24 mouse cellular contexts compared by ENCODE assay signal in the genomic region with DNA sequence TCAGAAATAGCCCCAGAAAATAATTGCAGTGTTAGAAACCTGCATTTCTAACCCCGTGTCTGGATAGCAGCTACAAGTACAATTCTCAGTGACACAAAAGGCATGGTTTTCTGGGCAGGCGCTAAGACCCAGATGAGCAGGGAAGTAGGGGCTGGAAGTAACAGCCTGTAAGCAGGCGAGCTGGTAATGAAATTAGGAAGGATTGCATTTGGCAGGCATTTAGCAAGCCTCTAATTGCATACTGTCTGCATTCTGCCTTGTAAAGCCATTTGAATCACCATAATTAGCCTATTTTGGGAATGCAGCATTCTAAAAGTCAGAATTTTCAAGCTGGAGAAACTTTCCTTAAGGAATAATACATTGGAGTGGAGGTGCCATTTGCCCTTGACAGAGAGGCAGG. TPM values are rescaled to one million over a fixed set of nuclear protein-coding genes. Genes with fewer than 3 reads are reported as not detected.
DNase-seq lines count a peak whose midpoint lies in the region; ATAC-seq and TF ChIP-seq lines count a peak whose summit lies in the region.
"Had no signal": no experiment of that assay in that cellular context is flagged by ENCODE, and none has a peak within 500 bp of the region (broad histone marks: within the 10 kb centered on the region; RNA-seq: fewer than 3 reads in every experiment).

No protein-coding gene starts in this region.

- no peaks in the 10 kb centered on the region for H3K27me3 ChIP-seq in embryonic facial prominence, embryonic 13.5 days
- H3K27me3 ChIP-seq in embryonic facial prominence, embryonic 10.5 days (replicated peaks; ENCODE audit: low read depth, poor library complexity, severe bottlenecking) = no peaks in the 10 kb centered on the region
- no peaks in the 10 kb centered on the region for H3K27me3 ChIP-seq in hindbrain, postnatal 0 days (ENCODE audit: insufficient read depth, low read length)
- H3K27me3 ChIP-seq in hindbrain, embryonic 11.5 days (ENCODE audit: control insufficient read depth, insufficient read depth, low read length) = no peaks in the 10 kb centered on the region
- H3K27me3 ChIP-seq in forebrain, postnatal 0 days (ENCODE audit: insufficient read depth, low read length) = no peaks in the 10 kb centered on the region
- H3K27me3 ChIP-seq in lung, postnatal 0 days (replicated peaks; ENCODE audit: insufficient read depth, low read length) = no peaks in the 10 kb centered on the region
- H3K27me3 ChIP-seq: hindbrain, embryonic 15.5 days had no signal

- peaks cover 22% of the 10 kb centered on the region for H3K4me1 ChIP-seq in embryonic facial prominence, embryonic 13.5 days
- H3K4me1 ChIP-seq in embryonic facial prominence, embryonic 10.5 days = 0 out of 2 replicates have a peak, but pooled peaks cover 6% of the 10 kb centered on the region
- no peaks in the 10 kb centered on the region for H3K4me1 ChIP-seq in hindbrain, postnatal 0 days (ENCODE audit: insufficient read depth, low read length)
- H3K4me1 ChIP-seq in hindbrain, embryonic 11.5 days (replicated peaks; ENCODE audit: control insufficient read depth, insufficient read depth, low read length) = no peaks in the 10 kb centered on the region
- no peaks in the 10 kb centered on the region for H3K4me1 ChIP-seq in forebrain, postnatal 0 days (ENCODE audit: insufficient read depth)
- no peaks in the 10 kb centered on the region for H3K4me1 ChIP-seq in lung, postnatal 0 days (ENCODE audit: insufficient read depth, low read depth, low read length)
- H3K4me1 ChIP-seq: hindbrain, embryonic 15.5 days; midbrain, embryonic 10.5 days had no signal

- H3K36me3 ChIP-seq in embryonic facial prominence, embryonic 13.5 days = no peaks in the 10 kb centered on the region
- H3K36me3 ChIP-seq in embryonic facial prominence, embryonic 10.5 days (replicated peaks) = no peaks in the 10 kb centered on the region
- no peaks in the 10 kb centered on the region for H3K36me3 ChIP-seq in hindbrain, postnatal 0 days (ENCODE audit: insufficient read depth, low read length)
- H3K36me3 ChIP-seq in hindbrain, embryonic 11.5 days (ENCODE audit: control insufficient read depth, insufficient read depth, low read length) = no peaks in the 10 kb centered on the region
- H3K36me3 ChIP-seq in forebrain, postnatal 0 days (ENCODE audit: insufficient read depth) = no peaks in the 10 kb centered on the region
- no peaks in the 10 kb centered on the region for H3K36me3 ChIP-seq in lung, postnatal 0 days (ENCODE audit: insufficient read depth, low read length)
- H3K36me3 ChIP-seq: G1E; hindbrain, embryonic 15.5 days; midbrain, embryonic 10.5 days had no signal

- DNase-seq in embryonic facial prominence, embryonic 10.5 days (ENCODE audit: low spot score) = no peak
- peak; percentile 23 for DNase-seq in hindbrain, postnatal 0 days (ENCODE audit: low spot score)
- DNase-seq in hindbrain, embryonic 11.5 days (ENCODE audit: low spot score) = no peak
- DNase-seq in MN1 (ENCODE audit: low spot score) = peak; percentile 81
- DNase-seq in forebrain, postnatal 0 days = peak; percentile 76
- DNase-seq in embryo, embryonic 10 days (ENCODE audit: low spot score) = no peak
- no peak for DNase-seq in lung, postnatal 0 days (ENCODE audit: low spot score)
- DNase-seq: adrenal gland, adult 2 months; cerebellum, adult 11-12 months; gastrocnemius, postnatal 14 days; kidney, adult 2 months; kidney, postnatal 25 days; left cerebral cortex, postnatal 4 days; lung, adult 18-20 months; lung, postnatal 4 days; right cerebral cortex, postnatal 14 days had no signal

- 47% methylated on average over 3 of the region's 3 CpGs for WGBS in embryonic facial prominence, embryonic 13.5 days
- 57% methylated on average over 3 of the region's 3 CpGs for WGBS in embryonic facial prominence, embryonic 10.5 days
- 57% methylated on average over 3 of the region's 3 CpGs for WGBS in hindbrain, postnatal 0 days
- WGBS in hindbrain, embryonic 11.5 days = 63% methylated on average over 3 of the region's 3 CpGs
- 19% methylated on average over 3 of the region's 3 CpGs for WGBS in forebrain, postnatal 0 days
- 53% methylated on average over 3 of the region's 3 CpGs for WGBS in lung, postnatal 0 days

- TF ChIP-seq EP300 in lung, postnatal 0 days (IDR thresholded peaks at IDR 0.05) = no peak

- no peak overlapping the region for H3K4me2 ChIP-seq in embryonic facial prominence, embryonic 13.5 days
- H3K4me2 ChIP-seq in hindbrain, postnatal 0 days (ENCODE audit: low read depth, low read length) = no peak overlapping the region
- H3K4me2 ChIP-seq in hindbrain, embryonic 11.5 days (replicated peaks; ENCODE audit: low read depth, low read length) = no peak overlapping the region
- H3K4me2 ChIP-seq in forebrain, postnatal 0 days (ENCODE audit: low read depth) = no peak overlapping the region
- H3K4me2 ChIP-seq in lung, postnatal 0 days (replicated peaks; ENCODE audit: low read depth, low read length) = no peak overlapping the region
- H3K4me2 ChIP-seq: hindbrain, embryonic 15.5 days had no signal

- H3K9me3 ChIP-seq in embryonic facial prominence, embryonic 13.5 days = no peaks in the 10 kb centered on the region
- no peaks in the 10 kb centered on the region for H3K9me3 ChIP-seq in embryonic facial prominence, embryonic 10.5 days
- H3K9me3 ChIP-seq in hindbrain, postnatal 0 days (ENCODE audit: low read length) = no peaks in the 10 kb centered on the region
- no peaks in the 10 kb centered on the region for H3K9me3 ChIP-seq in hindbrain, embryonic 11.5 days (ENCODE audit: control insufficient read depth, low read length)
- no peaks in the 10 kb centered on the region for H3K9me3 ChIP-seq in forebrain, postnatal 0 days (ENCODE audit: low read length)
- H3K9me3 ChIP-seq in lung, postnatal 0 days (ENCODE audit: low read length) = no peaks in the 10 kb centered on the region
- H3K9me3 ChIP-seq: G1E; hindbrain, embryonic 15.5 days; midbrain, embryonic 10.5 days had no signal

- no peak for ATAC-seq in embryonic facial prominence, embryonic 13.5 days (ENCODE audit: insufficient number of reproducible peaks, insufficient read depth, low FRiP score, low TSS enrichment, low read depth)
- ATAC-seq in hindbrain, postnatal 0 days = 0 out of 2 replicates have a peak, but pooled peaks have one; percentile 62
- no peak for ATAC-seq in hindbrain, embryonic 11.5 days (ENCODE audit: low FRiP score)
- peak; percentile 87 for ATAC-seq in forebrain, postnatal 0 days
- no peak for ATAC-seq in lung, postnatal 0 days
- ATAC-seq: CD4-positive, CD25-positive, alpha-beta regulatory T cell, adult 4 months had no signal

- H3K27ac ChIP-seq in embryonic facial prominence, embryonic 13.5 days = 0 out of 2 replicates have a peak overlapping the region, but pooled peaks have one; percentile 62
- H3K27ac ChIP-seq in embryonic facial prominence, embryonic 10.5 days (replicated peaks) = no peak overlapping the region
- H3K27ac ChIP-seq in hindbrain, postnatal 0 days = no peak overlapping the region
- H3K27ac ChIP-seq in hindbrain, embryonic 11.5 days (ENCODE audit: low read depth, low read length) = no peak overlapping the region
- peak overlapping the region; percentile 42; the same call in 1 of the 2 replicates for H3K27ac ChIP-seq in forebrain, postnatal 0 days (ENCODE audit: low read depth, low read length)
- no peak overlapping the region for H3K27ac ChIP-seq in lung, postnatal 0 days (ENCODE audit: low read length)
- H3K27ac ChIP-seq: hindbrain, embryonic 15.5 days; midbrain, embryonic 10.5 days had no signal

- no peak overlapping the region for H3K9ac ChIP-seq in embryonic facial prominence, embryonic 13.5 days
- H3K9ac ChIP-seq in hindbrain, postnatal 0 days (replicated peaks; ENCODE audit: low read length) = no peak overlapping the region
- no peak overlapping the region for H3K9ac ChIP-seq in hindbrain, embryonic 11.5 days (ENCODE audit: low read depth, low read length)
- no peak overlapping the region for H3K9ac ChIP-seq in forebrain, postnatal 0 days
- H3K9ac ChIP-seq in lung, postnatal 0 days (replicated peaks; ENCODE audit: low read depth) = no peak overlapping the region
- H3K9ac ChIP-seq: hindbrain, embryonic 15.5 days had no signal

- no peak for TF ChIP-seq CTCF in hindbrain, postnatal 0 days (IDR thresholded peaks at IDR 0.05; ENCODE audit: low read depth)
- TF ChIP-seq CTCF in forebrain, postnatal 0 days (IDR thresholded peaks at IDR 0.05; ENCODE audit: low read depth) = no peak
- TF ChIP-seq CTCF in lung, postnatal 0 days (IDR thresholded peaks at IDR 0.05) = no peak

- H3K4me3 ChIP-seq in embryonic facial prominence, embryonic 13.5 days = no peak overlapping the region
- no peak overlapping the region for H3K4me3 ChIP-seq in embryonic facial prominence, embryonic 10.5 days
- no peak overlapping the region for H3K4me3 ChIP-seq in hindbrain, postnatal 0 days (ENCODE audit: low read length)
- no peak overlapping the region for H3K4me3 ChIP-seq in hindbrain, embryonic 11.5 days (ENCODE audit: low read depth, low read length)
- no peak overlapping the region for H3K4me3 ChIP-seq in forebrain, postnatal 0 days (ENCODE audit: low read depth, low read length)
- no peak overlapping the region for H3K4me3 ChIP-seq in lung, postnatal 0 days (ENCODE audit: low read depth, low read length)
- H3K4me3 ChIP-seq: hindbrain, embryonic 15.5 days; midbrain, embryonic 10.5 days; myocyte had no signal

RNA-seq across cellular contexts. Expression of gene Poc5, which starts 38.0 kb away (rescaled TPM):
- 14.9 and 17.5 TPM in 2 replicates for polyA plus RNA-seq in embryonic facial prominence, embryonic 13.5 days (2015; fragmentation: Nextera tagmentation; extraction: Ambion mirVana)
- 17.7 and 20.0 TPM in 2 replicates for polyA plus RNA-seq in embryonic facial prominence, embryonic 10.5 days (2016; fragmentation: Nextera tagmentation; extraction: Ambion mirVana)
- 21.7 and 26.1 TPM in 2 replicates for total RNA-seq in hindbrain, postnatal 0 days (2014; rRNA removed)
- polyA plus RNA-seq in hindbrain, postnatal 0 days (2015; fragmentation: Nextera tagmentation; extraction: Ambion mirVana) = 16.7 and 19.0 TPM in 2 replicates
- polyA plus RNA-seq in hindbrain, embryonic 11.5 days (2014; fragmentation: Nextera tagmentation; extraction: Ambion mirVana) = 29.3 and 33.6 TPM in 2 replicates
- 25.5 and 34.9 TPM in 2 replicates for total RNA-seq in forebrain, postnatal 0 days (2014; rRNA removed)
- 17.1 and 22.4 TPM in 2 replicates for polyA plus RNA-seq in forebrain, postnatal 0 days (2015; fragmentation: Nextera tagmentation; extraction: Ambion mirVana)
- polyA plus RNA-seq in lung, postnatal 0 days (2015; fragmentation: Nextera tagmentation; extraction: Ambion mirVana) = 9.2 and 13.4 TPM in 2 replicates

RNA-seq across cellular contexts. Expression of gene Ankdd1b, which starts 45.0 kb away (rescaled TPM):
- 0.21 TPM in 1 of 2 replicates, not detected in the other for polyA plus RNA-seq in embryonic facial prominence, embryonic 13.5 days (2015; fragmentation: Nextera tagmentation; extraction: Ambion mirVana)
- 0.11 and 0.31 TPM in 2 replicates for polyA plus RNA-seq in embryonic facial prominence, embryonic 10.5 days (2016; fragmentation: Nextera tagmentation; extraction: Ambion mirVana)
- not detected in 2 replicates for total RNA-seq in hindbrain, postnatal 0 days (2014; rRNA removed)
- polyA plus RNA-seq in hindbrain, postnatal 0 days (2015; fragmentation: Nextera tagmentation; extraction: Ambion mirVana) = 0.23 and 0.35 TPM in 2 replicates
- polyA plus RNA-seq in hindbrain, embryonic 11.5 days (2014; fragmentation: Nextera tagmentation; extraction: Ambion mirVana) = not detected in 2 replicates
- 0.15 TPM in 1 of 2 replicates, not detected in the other for total RNA-seq in forebrain, postnatal 0 days (2014; rRNA removed)
- not detected in 2 replicates for polyA plus RNA-seq in forebrain, postnatal 0 days (2015; fragmentation: Nextera tagmentation; extraction: Ambion mirVana)
- polyA plus RNA-seq in lung, postnatal 0 days (2015; fragmentation: Nextera tagmentation; extraction: Ambion mirVana) = 0.19 and 0.24 TPM in 2 replicates
- total RNA-seq: common myeloid progenitor, adult 5-6 weeks; left cerebral cortex, postnatal 4 days; liver, adult 2 months had no signal
- polyA plus RNA-seq: CD4-positive, CD25-positive, alpha-beta regulatory T cell, adult 4 months; G1E; hindbrain, embryonic 15.5 days; liver, adult 2 months; midbrain, embryonic 10.5 days; myocyte had no signal

Comparison
In these comparisons a context has a peak if more than half of its experiments do, and no peak if none do; other contexts are left out.
1. ATAC-seq: peak in hindbrain, postnatal 0 days (single experiment) and forebrain, postnatal 0 days (single experiment); none in embryonic facial prominence, embryonic 13.5 days (single experiment), hindbrain, embryonic 11.5 days (single experiment) and lung, postnatal 0 days (single experiment).
2. H3K27ac ChIP-seq: peak in embryonic facial prominence, embryonic 13.5 days (single experiment) and forebrain, postnatal 0 days (single experiment); none in embryonic facial prominence, embryonic 10.5 days (single experiment), hindbrain, postnatal 0 days (single experiment), hindbrain, embryonic 11.5 days (single experiment) and lung, postnatal 0 days (single experiment).
3. DNase-seq: peak in hindbrain, postnatal 0 days (single experiment), MN1 (single experiment) and forebrain, postnatal 0 days (single experiment); none in embryonic facial prominence, embryonic 10.5 days (single experiment), hindbrain, embryonic 11.5 days (single experiment), embryo, embryonic 10 days (single experiment) and lung, postnatal 0 days (single experiment).